In the genomic region with DNA sequence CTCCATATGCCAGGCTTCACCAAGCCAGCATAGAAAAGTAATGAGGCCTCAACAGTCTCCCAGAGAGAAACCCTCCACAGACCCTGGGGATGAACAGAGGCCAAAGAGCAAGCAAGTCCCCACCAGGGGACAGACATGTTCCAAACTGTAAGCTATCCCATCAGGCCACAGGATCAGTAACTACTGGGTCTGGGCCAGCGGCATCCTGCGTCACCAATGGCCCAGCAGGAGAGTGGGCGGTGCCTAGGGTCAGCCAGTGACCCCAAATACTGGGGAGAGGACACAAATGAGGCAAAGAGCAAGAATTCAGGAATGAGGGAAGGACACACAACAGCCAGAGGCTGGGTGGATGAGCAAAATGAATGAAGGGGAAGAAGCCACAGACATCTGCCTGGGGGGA, we compare ENCODE assay signal across 11 mouse cellular contexts. TPM values are rescaled to one million over a fixed set of nuclear protein-coding genes. Genes with fewer than 3 reads are reported as not detected.
DNase-seq lines count a peak whose midpoint lies in the region; ATAC-seq and TF ChIP-seq lines count a peak whose summit lies in the region.
"Had no signal": no experiment of that assay in that cellular context is flagged by ENCODE, and none has a peak within 500 bp of the region (broad histone marks: within the 10 kb centered on the region; RNA-seq: fewer than 3 reads in every experiment).

No protein-coding gene starts in this region.

- 51% methylated on average over 3 of the region's 3 CpGs for WGBS in kidney, embryonic 14.5 days
- 38% methylated on average over 3 of the region's 3 CpGs for WGBS in forebrain, postnatal 0 days
- WGBS in midbrain, embryonic 12.5 days = 30% methylated on average over 3 of the region's 3 CpGs

- no peak overlapping the region for H3K27ac ChIP-seq in kidney, embryonic 14.5 days (ENCODE audit: low read depth, low read length)
- no peak overlapping the region for H3K27ac ChIP-seq in forebrain, postnatal 0 days (ENCODE audit: low read depth, low read length)
- peak overlapping the region; percentile 5; the same call in 1 of the 2 replicates for H3K27ac ChIP-seq in midbrain, embryonic 12.5 days (replicated peaks)
- H3K27ac ChIP-seq: embryonic facial prominence, embryonic 15.5 days; stomach, embryonic 15.5 days had no signal

- 0 out of 2 replicates have a peak, but pooled peaks have one; percentile 16 for TF ChIP-seq CTCF in forebrain, postnatal 0 days (IDR thresholded peaks at IDR 0.05; ENCODE audit: low read depth)

- H3K4me2 ChIP-seq in kidney, embryonic 14.5 days (replicated peaks; ENCODE audit: low read depth, low read length) = no peak overlapping the region
- H3K4me2 ChIP-seq in forebrain, postnatal 0 days (ENCODE audit: low read depth) = no peak overlapping the region
- H3K4me2 ChIP-seq in midbrain, embryonic 12.5 days (replicated peaks) = no peak overlapping the region
- H3K4me2 ChIP-seq: embryonic facial prominence, embryonic 15.5 days; stomach, embryonic 15.5 days had no signal

- peaks cover 37% of the 10 kb centered on the region for H3K36me3 ChIP-seq in kidney, embryonic 14.5 days (ENCODE audit: control insufficient read depth, insufficient read depth, low read length)
- peaks cover 18% of the 10 kb centered on the region for H3K36me3 ChIP-seq in forebrain, postnatal 0 days (ENCODE audit: insufficient read depth)
- H3K36me3 ChIP-seq in midbrain, embryonic 12.5 days = peaks cover 15% of the 10 kb centered on the region
- H3K36me3 ChIP-seq: G1E had no signal

- no peaks in the 10 kb centered on the region for H3K27me3 ChIP-seq in kidney, embryonic 14.5 days (ENCODE audit: control insufficient read depth, insufficient read depth, low read length)
- H3K27me3 ChIP-seq in forebrain, postnatal 0 days (ENCODE audit: insufficient read depth, low read length) = no peaks in the 10 kb centered on the region
- no peaks in the 10 kb centered on the region for H3K27me3 ChIP-seq in midbrain, embryonic 12.5 days
- H3K27me3 ChIP-seq: embryonic facial prominence, embryonic 15.5 days; stomach, embryonic 15.5 days had no signal

- ATAC-seq in kidney, embryonic 14.5 days (ENCODE audit: low FRiP score, low TSS enrichment) = no peak
- ATAC-seq in forebrain, postnatal 0 days = no peak
- ATAC-seq in midbrain, embryonic 12.5 days (ENCODE audit: low FRiP score, low read depth) = peak; percentile 29; the same call in 1 of the 2 replicates

- H3K4me1 ChIP-seq in kidney, embryonic 14.5 days (ENCODE audit: control insufficient read depth, insufficient read depth, low read length) = peaks cover 42% of the 10 kb centered on the region
- H3K4me1 ChIP-seq in forebrain, postnatal 0 days (ENCODE audit: insufficient read depth) = no peaks in the 10 kb centered on the region
- peaks cover 42% of the 10 kb centered on the region for H3K4me1 ChIP-seq in midbrain, embryonic 12.5 days

- H3K9me3 ChIP-seq in kidney, embryonic 14.5 days (ENCODE audit: control insufficient read depth, low read length) = no peaks in the 10 kb centered on the region
- H3K9me3 ChIP-seq in forebrain, postnatal 0 days (ENCODE audit: low read length) = no peaks in the 10 kb centered on the region
- no peaks in the 10 kb centered on the region for H3K9me3 ChIP-seq in midbrain, embryonic 12.5 days
- H3K9me3 ChIP-seq: embryonic facial prominence, embryonic 15.5 days; stomach, embryonic 15.5 days had no signal

- no peak overlapping the region for H3K9ac ChIP-seq in kidney, embryonic 14.5 days (ENCODE audit: low read depth, low read length)
- no peak overlapping the region for H3K9ac ChIP-seq in forebrain, postnatal 0 days
- H3K9ac ChIP-seq in midbrain, embryonic 12.5 days (replicated peaks) = 0 out of 2 replicates have a peak overlapping the region, but pooled peaks have one; percentile 11
- H3K9ac ChIP-seq: embryonic facial prominence, embryonic 15.5 days; stomach, embryonic 15.5 days had no signal

- peak; percentile 77 for DNase-seq in kidney, adult 11 months
- no peak for DNase-seq in forebrain, postnatal 0 days
- DNase-seq in kidney, postnatal 10 days = peak; percentile 75
- no peak for DNase-seq in ovary, postnatal 36 days (ENCODE audit: low spot score)
- DNase-seq in thymus, postnatal 14 days = no peak
- no peak for DNase-seq in B cell, adult 2 months

- no peak overlapping the region for H3K4me3 ChIP-seq in kidney, embryonic 14.5 days (ENCODE audit: low read length)
- H3K4me3 ChIP-seq in forebrain, postnatal 0 days (ENCODE audit: low read depth, low read length) = no peak overlapping the region
- H3K4me3 ChIP-seq in midbrain, embryonic 12.5 days = no peak overlapping the region
- H3K4me3 ChIP-seq: embryonic facial prominence, embryonic 15.5 days; stomach, embryonic 15.5 days had no signal

RNA-seq across cellular contexts. Expression of a gene that starts 55.8 kb away (rescaled TPM):
- polyA plus RNA-seq in kidney, embryonic 14.5 days (2014; fragmentation: Nextera tagmentation; extraction: Ambion mirVana) = 34.6 and 35.0 TPM in 2 replicates
- 12.7 and 13.4 TPM in 2 replicates for total RNA-seq in forebrain, postnatal 0 days (2014; rRNA removed)
- polyA plus RNA-seq in forebrain, postnatal 0 days (2015; fragmentation: Nextera tagmentation; extraction: Ambion mirVana) = 11.6 and 16.8 TPM in 2 replicates
- polyA plus RNA-seq in midbrain, embryonic 12.5 days (2016; fragmentation: Nextera tagmentation; extraction: Ambion mirVana) = 24.5 and 25.1 TPM in 2 replicates
- total RNA-seq: G1E had no signal

Comparison
In these comparisons a context has a peak if more than half of its experiments do, and no peak if none do; other contexts are left out.
1. DNase-seq: peak in kidney, adult 11 months (single experiment) and kidney, postnatal 10 days (single experiment); none in forebrain, postnatal 0 days (single experiment), ovary, postnatal 36 days (single experiment), thymus, postnatal 14 days (single experiment) and B cell, adult 2 months (0 of 2).